Mouse (Mus musculus) midbrain, embryonic 12.5 days (tissue): ENCODE results near the gene C2. TPM values are rescaled to one million over a fixed set of nuclear protein-coding genes. Genes with fewer than 3 reads are reported as not detected.

ENCODE experiments used
- ATAC-seq: fragments of 200-750 bp; cut with Nextera tagmentation; 2 replicates; pipeline ENCODE4 v1.8.0; 2017; ENCODE audit warnings: low read depth, moderate TSS enrichment, moderate library complexity; ENCODE audit not compliant: low FRiP score
- H3K27ac ChIP-seq: fragments of 300-500 bp; sonication (generic); replicated peaks from 2 replicates; pipeline ENCODE4 v1.5.1; 2016; ENCODE audit warnings: mild to moderate bottlenecking
- H3K27me3 ChIP-seq: fragments of 300-500 bp; sonication (generic); 2 replicates; pipeline ENCODE4 v1.6.1; 2016; ENCODE audit warnings: mild to moderate bottlenecking
- H3K36me3 ChIP-seq: fragments of 300-500 bp; sonication (generic); 2 replicates; pipeline ENCODE4 v1.6.1; 2016
- H3K4me1 ChIP-seq: fragments of 300-500 bp; sonication (generic); 2 replicates; pipeline ENCODE4 v1.6.1; 2016
- H3K4me2 ChIP-seq: fragments of 300-500 bp; sonication (generic); replicated peaks from 2 replicates; pipeline ENCODE4 v1.6.1; 2016; ENCODE audit warnings: mild to moderate bottlenecking, moderate library complexity
- H3K4me3 ChIP-seq: fragments of 300-500 bp; sonication (generic); 2 replicates; pipeline ENCODE4 v1.5.1; 2016; ENCODE audit warnings: mild to moderate bottlenecking
- H3K9ac ChIP-seq: fragments of 300-500 bp; sonication (generic); replicated peaks from 2 replicates; pipeline ENCODE4 v1.6.1; 2016; ENCODE audit warnings: mild to moderate bottlenecking, moderate library complexity
- H3K9me3 ChIP-seq: fragments of 300-500 bp; sonication (generic); 2 replicates; pipeline ENCODE4 v1.6.1; 2016; ENCODE audit warnings: mild to moderate bottlenecking
- WGBS: fragments of 180-500 bp; shearing (Covaris S2); methylation state at CpG from one replicate; pipeline ENCODE4 v1.1.7; 2016; 5-methylcytosine and 5-hydroxymethylcytosine counted together
- polyA plus RNA-seq: library from polyadenylated mRNA; unstranded; fragments of >200 nt; fragmentation: Nextera tagmentation; extraction: Ambion mirVana; gene quantifications from 2 replicates; pipeline ENCODE4 v1.2.1, GENCODE M21; 2016

C2 gene
- 0.86 and 2.1 TPM in 2 replicates for polyA plus RNA-seq

DNA sequence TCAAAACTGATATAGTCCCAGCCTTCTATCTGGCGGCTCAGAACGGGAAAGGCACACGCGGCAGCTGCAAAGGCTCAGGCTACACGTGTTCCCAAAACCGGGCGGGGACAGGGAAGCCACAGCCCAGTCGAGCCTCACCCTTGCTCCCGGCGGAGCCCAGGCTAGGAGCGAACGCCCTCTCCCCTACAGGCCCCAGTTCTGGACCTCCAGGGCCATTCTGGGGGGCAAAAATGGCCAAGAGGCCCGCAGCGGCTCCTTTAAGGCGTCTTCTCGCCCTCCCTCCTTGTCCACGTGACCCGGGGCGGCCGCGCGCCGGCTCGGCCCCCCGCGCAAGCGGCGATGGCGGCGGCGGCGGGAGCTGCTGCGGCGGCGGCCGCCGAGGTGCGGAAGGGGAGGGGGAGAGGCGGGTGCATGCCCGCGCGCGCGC lies at the start of gene C2, which contains the start of gene Ehmt2:
Gene C2, minus strand, starts transcription at position 106 of the 427 bp plus-strand sequence.
Gene Ehmt2, plus strand, starts transcription at position 310 of the 427 bp plus-strand sequence.
- ATAC-seq = peak; percentile 27; the same call in 1 of the 2 replicates
- no peaks in the 10 kb centered on the region for H3K9me3 ChIP-seq
- H3K4me1 ChIP-seq = peaks cover 50% of the 10 kb centered on the region
- H3K27ac ChIP-seq = peak within 1 kb of the TSS; percentile 96
- WGBS = 2% methylated on average over 20 of the region's 44 CpGs
- peak within 1 kb of the TSS; percentile 100 for H3K4me3 ChIP-seq
- H3K4me2 ChIP-seq = peak within 1 kb of the TSS; percentile 98
- peak within 1 kb of the TSS; percentile 99 for H3K9ac ChIP-seq
- H3K27me3 ChIP-seq = no peaks in the 10 kb centered on the region
- peaks cover 26% of the 10 kb centered on the region for H3K36me3 ChIP-seq

DNA sequence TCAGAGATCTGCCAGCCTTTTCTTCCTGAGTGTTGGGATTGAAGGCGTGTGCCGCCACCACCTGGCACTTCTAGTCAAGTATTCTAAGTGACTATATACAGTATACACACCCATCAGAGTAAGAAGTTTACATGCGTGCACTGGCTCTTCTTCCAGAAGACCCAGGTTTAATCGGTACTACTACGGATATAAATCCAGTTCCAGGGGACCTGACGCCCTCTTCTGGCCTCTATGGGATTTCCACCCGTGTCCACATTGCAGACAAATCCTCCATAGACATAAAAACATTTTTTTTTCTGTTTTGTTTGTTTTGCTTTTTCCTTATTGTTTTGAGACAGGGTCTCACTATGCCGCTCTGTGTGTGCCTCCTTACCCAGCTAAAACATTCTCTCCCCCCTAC lies 49.5 kb upstream of the C2 start:
- Histone ChIP-seq H3K27me3 (no peaks in the 10 kb centered on the region), H3K9ac (no peak overlapping the region), H3K4me2 (no peak overlapping the region), H3K4me1 (peaks cover 10% of the 10 kb centered on the region), H3K27ac (no peak overlapping the region), H3K4me3 (no peak overlapping the region), H3K36me3 (peaks cover 18% of the 10 kb centered on the region), H3K9me3 (no peaks in the 10 kb centered on the region)
- ATAC-seq = no peak
- WGBS = 33% methylated on average over 8 of the region's 8 CpGs

DNA sequence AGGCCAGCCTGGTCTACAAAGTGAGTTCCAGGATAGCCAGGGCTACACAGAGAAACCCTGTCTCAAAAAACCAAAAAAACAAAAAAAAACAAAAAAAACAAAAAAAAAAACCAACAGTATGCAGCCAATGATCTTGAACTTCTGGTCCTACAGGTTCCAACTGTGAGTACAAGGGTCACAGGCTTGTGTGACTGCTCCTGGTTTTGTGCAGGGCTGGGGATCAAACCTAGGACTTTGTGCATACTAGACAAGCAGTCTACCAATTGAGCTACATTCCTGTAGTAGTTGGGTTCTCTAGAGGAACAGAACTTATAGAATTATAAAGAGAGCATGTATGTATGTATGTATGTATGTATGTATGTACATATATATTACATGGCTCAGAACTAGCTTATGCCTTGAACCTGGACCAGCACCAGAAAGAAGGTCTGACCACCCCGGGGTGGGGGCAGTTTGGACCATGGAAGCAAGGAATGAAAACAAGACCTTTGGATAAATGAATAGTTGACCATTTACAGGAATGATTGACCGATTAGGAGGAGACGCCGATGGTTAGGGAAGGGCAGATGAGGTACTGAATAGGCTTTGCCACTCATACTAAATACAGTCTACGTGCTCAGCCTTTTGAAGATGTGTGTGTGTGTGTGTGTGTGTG lies 48.5 kb upstream of the C2 start:
- Histone ChIP-seq H3K36me3 (peaks cover 18% of the 10 kb centered on the region), H3K9me3 (no peaks in the 10 kb centered on the region), H3K27ac (no peak overlapping the region), H3K9ac (no peak overlapping the region), H3K4me1 (peaks cover 13% of the 10 kb centered on the region), H3K4me3 (no peak overlapping the region), H3K27me3 (no peaks in the 10 kb centered on the region), H3K4me2 (no peak overlapping the region)
- WGBS = 89% methylated on average over 5 of the region's 5 CpGs
- no peak for ATAC-seq

DNA sequence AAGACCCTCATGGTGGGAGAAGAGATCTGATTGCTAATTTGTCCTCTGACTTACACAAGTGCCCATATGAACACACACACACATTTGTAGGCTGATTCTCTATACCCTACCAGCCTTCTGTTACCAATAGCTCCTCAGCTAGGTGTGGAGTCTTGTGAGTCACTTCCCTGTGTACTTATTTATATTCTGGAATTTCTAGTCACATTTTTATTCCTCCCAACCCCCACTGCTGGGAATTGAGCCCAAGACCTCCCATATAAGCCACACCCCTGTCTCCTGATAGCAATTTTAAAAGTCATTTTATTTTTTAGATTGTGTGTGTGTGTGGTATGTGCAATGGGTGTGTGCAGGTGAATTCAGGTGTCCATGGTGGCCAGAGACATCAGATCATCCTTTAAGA lies 46.3 kb upstream of the C2 start:
- peaks cover 1% of the 10 kb centered on the region for H3K36me3 ChIP-seq
- H3K4me1 ChIP-seq = peaks cover 5% of the 10 kb centered on the region
- H3K4me3 ChIP-seq = no peak overlapping the region
- H3K4me2 ChIP-seq = no peak overlapping the region
- H3K27me3 ChIP-seq = no peaks in the 10 kb centered on the region
- H3K9ac ChIP-seq = no peak overlapping the region
- no peak for ATAC-seq
- no peaks in the 10 kb centered on the region for H3K9me3 ChIP-seq
- no peak overlapping the region for H3K27ac ChIP-seq

DNA sequence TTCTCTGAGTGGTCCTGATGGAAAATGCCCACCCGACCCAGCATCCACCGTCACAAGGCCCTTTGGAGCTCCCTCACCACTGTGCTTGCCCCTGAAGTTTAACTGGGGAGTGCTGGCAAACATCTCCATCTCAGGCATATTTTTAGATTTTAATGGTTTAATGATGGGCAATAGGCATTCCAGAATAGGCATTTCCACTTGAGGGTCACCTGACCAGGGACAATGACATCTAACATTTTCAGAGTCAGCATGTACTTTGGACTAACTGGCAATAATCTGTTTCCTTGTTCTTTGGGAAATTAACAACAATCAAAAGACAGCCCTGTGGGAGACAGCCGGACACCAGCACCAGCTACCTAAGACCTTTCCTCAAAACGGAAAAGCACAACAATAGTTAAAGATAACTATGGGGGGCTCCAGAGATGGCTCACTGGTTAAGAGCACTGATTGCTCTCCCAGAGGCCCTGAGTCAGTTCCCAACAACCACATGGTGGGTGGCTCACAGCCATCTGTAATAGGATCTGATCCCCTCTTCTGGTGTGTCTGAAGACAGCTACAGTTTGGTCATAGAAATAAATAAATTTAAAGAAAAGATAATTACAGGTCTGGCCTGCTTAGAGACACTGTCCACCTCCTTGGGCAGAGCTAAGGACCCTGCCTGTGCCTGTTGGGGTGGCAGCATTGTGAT lies 45.2 kb upstream of the C2 start:
- Histone ChIP-seq H3K9me3 (no peaks in the 10 kb centered on the region), H3K4me1 (peaks cover 5% of the 10 kb centered on the region), H3K27me3 (no peaks in the 10 kb centered on the region), H3K4me3 (no peak overlapping the region), H3K9ac (no peak overlapping the region), H3K36me3 (no peaks in the 10 kb centered on the region), H3K27ac (no peak overlapping the region), H3K4me2 (no peak overlapping the region)
- no peak for ATAC-seq
- WGBS = 89% methylated on average over 4 of the region's 4 CpGs

DNA sequence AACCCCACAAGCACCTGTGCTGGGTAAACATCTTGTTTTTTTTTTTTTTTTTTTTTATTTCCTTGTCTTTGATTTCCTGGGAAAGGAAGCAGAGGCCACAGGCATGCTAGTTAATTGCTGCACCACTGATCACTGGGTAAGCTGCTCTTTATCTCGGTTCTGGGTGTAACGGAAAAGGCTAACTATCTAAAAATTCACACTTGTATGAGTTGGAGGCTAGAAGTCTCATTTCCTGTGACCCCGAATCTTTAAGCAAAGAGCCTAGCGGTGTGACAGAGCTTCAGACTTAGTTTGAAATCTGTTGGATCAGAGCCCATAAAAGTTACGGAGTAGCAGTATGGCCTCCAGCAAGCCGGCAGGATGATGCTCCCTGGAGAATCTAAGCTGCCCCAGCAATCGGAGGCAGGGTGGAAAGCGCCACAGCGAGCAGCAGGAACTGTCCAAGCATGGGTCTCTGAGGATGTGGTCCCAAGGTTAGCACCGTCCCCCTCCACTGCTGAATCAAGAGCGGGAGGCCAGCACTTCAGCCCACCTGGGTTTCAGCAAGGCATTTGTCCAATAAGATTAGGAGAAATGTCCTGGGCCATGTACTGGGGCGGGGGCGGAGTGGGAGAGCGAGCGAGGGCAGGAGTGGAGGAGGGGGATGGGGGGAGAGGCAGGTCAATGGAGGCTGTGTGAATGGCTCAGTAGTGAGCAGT lies 43.4 kb upstream of the C2 start:
- Histone ChIP-seq H3K4me2 (peak overlapping the region; percentile 46), H3K36me3 (no peaks in the 10 kb centered on the region), H3K27me3 (no peaks in the 10 kb centered on the region), H3K4me1 (peaks cover 5% of the 10 kb centered on the region), H3K27ac (0 out of 2 replicates have a peak overlapping the region, but pooled peaks have one; percentile 35), H3K4me3 (peak overlapping the region; percentile 27), H3K9me3 (no peaks in the 10 kb centered on the region), H3K9ac (peak overlapping the region; percentile 37)
- WGBS = 7% methylated on average over 15 of the region's 15 CpGs
- ATAC-seq = no peak

DNA sequence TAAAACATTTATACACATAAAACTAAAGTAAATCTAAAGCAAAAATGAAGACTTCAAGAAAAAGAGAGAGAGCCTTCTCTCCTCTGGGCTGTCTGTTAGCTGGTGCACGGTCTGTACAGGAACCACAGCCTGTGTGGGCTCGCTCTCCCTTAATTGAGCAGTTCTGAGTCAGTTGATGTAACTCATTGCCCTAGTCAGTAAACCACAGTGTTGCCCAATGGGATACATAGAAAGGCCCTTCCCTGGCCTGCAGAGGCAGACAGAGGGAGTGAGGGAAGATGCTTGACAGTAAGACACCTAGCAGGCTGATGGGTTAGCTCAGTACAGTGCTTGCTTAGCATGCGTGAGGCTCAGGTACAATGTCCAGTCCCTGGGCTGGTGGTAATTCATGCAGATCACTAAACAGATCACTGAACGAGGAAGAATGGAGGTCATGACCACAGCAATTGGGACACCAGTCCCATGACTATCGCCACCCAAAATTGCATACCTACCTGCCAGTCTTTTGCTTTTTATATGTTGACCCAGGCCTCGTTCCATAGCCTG lies 40.0 kb upstream of the C2 start:
- WGBS = 87% methylated on average over 6 of the region's 6 CpGs
- Histone ChIP-seq H3K9ac (no peak overlapping the region), H3K4me2 (no peak overlapping the region), H3K27me3 (no peaks in the 10 kb centered on the region), H3K27ac (no peak overlapping the region), H3K4me1 (peaks cover 5% of the 10 kb centered on the region), H3K36me3 (peaks cover 8% of the 10 kb centered on the region; the same call in 1 of the 2 replicates), H3K4me3 (no peak overlapping the region), H3K9me3 (no peaks in the 10 kb centered on the region)
- no peak for ATAC-seq

DNA sequence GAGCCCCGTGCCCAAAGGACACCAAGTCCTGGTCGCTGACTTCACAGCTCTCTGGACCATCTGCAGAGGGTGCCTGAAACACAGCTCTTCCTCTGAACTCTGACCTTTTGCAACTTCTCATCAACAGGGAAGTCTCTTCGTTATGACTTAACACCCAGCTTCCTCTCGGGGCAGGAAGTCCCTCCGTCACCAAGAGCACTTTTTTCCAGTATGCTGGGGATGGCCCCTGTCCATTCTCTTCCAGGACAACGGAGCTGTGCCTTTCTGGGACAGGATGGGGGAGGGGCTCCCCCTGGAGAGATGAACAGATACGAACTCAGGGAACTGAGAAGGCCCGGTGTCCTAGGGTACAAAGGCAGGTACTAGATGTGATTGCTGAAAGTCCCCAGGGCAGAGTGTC lies 36.8 kb upstream of the C2 start:
- Histone ChIP-seq H3K4me2 (no peak overlapping the region), H3K9ac (no peak overlapping the region), H3K27me3 (peaks cover 3% of the 10 kb centered on the region; the same call in 1 of the 2 replicates), H3K4me3 (no peak overlapping the region), H3K27ac (no peak overlapping the region), H3K36me3 (peaks cover 8% of the 10 kb centered on the region; the same call in 1 of the 2 replicates), H3K4me1 (peaks cover 9% of the 10 kb centered on the region), H3K9me3 (no peaks in the 10 kb centered on the region)
- ATAC-seq = no peak
- 57% methylated on average over 8 of the region's 8 CpGs for WGBS

DNA sequence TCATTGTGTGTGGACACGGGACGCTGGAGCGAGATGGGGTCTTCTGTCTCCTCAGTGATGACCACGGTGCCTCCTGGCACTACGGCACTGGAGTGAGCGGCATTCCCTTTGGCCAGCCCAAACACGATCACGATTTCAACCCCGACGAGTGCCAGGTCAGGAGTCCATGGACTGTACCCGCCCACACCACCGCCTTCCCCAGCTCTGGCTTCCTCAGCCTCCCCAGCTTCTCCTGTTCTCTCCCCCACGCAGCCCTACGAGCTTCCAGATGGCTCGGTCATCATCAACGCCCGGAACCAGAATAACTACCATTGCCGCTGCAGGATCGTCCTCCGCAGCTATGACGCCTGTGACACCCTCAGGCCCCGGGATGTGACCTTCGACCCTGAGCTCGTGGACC lies 36.0 kb upstream of the C2 start:
- Histone ChIP-seq H3K4me2 (no peak overlapping the region), H3K4me1 (peaks cover 9% of the 10 kb centered on the region), H3K9ac (no peak overlapping the region), H3K27me3 (peaks cover 3% of the 10 kb centered on the region; the same call in 1 of the 2 replicates), H3K36me3 (peaks cover 8% of the 10 kb centered on the region; the same call in 1 of the 2 replicates), H3K9me3 (no peaks in the 10 kb centered on the region), H3K4me3 (no peak overlapping the region), H3K27ac (no peak overlapping the region)
- no peak for ATAC-seq
- WGBS = 68% methylated on average over 24 of the region's 24 CpGs

DNA sequence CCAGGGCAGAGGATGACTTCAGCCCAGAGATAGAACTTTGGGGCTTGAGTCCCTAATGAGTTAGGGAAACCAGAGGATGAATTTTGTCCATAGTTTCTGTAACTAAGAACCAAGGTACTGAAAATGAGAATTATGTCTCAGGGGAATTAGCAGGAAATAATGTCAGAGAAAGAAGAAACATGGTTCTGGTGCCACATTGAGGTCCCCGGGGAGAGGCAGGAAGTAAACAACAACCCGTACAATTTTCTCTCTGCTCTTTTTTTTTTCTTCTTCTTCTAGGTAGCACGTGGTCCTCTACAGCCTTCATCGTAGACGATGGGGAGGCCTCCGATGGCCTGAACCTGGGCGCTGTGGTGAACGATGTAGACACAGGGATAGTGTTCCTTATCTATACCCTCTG lies 34.2 kb upstream of the C2 start:
- H3K27ac ChIP-seq = no peak overlapping the region
- 94% methylated on average over 8 of the region's 8 CpGs for WGBS

DNA sequence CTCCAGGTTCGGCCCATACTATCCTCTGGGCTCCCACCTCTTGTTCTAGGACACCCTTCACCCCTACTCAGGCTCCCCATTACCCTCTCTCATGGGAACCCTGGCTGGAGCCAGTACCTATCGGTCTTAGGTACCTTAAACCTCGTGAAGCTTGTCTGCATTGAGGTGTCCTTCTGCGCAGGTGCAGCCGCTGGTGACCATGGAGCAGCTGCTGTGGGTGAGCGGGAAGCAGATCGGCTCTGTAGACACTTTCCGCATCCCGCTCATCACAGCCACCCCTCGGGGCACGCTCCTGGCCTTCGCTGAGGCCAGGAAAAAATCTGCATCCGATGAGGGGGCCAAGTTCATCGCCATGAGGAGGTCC lies 33.7 kb upstream of the C2 start:
- Histone ChIP-seq H3K4me2 (peak overlapping the region; percentile 98), H3K4me1 (peaks cover 9% of the 10 kb centered on the region), H3K4me3 (peak overlapping the region; percentile 72), H3K9ac (peak overlapping the region; percentile 83), H3K27me3 (peaks cover 3% of the 10 kb centered on the region; the same call in 1 of the 2 replicates), H3K27ac (0 out of 2 replicates have a peak overlapping the region, but pooled peaks have one; percentile 15), H3K9me3 (no peaks in the 10 kb centered on the region), H3K36me3 (peaks cover 8% of the 10 kb centered on the region; the same call in 1 of the 2 replicates)
- whole genome bisulfite sequencing = 18% methylated on average over 14 of the region's 14 CpGs
- no peak for ATAC-seq

More for the DNA sequence above, 34.2 kb upstream of the C2 start:
- peak overlapping the region; percentile 72 for H3K4me3 ChIP-seq
- H3K36me3 ChIP-seq = peaks cover 8% of the 10 kb centered on the region; the same call in 1 of the 2 replicates
- H3K27me3 ChIP-seq = peaks cover 3% of the 10 kb centered on the region; the same call in 1 of the 2 replicates
- no peak for ATAC-seq
- peak overlapping the region; percentile 83 for H3K9ac ChIP-seq
- peak overlapping the region; percentile 98 for H3K4me2 ChIP-seq
- H3K9me3 ChIP-seq = no peaks in the 10 kb centered on the region
- H3K4me1 ChIP-seq = peaks cover 9% of the 10 kb centered on the region
